Mouse (Mus musculus) neural tube, embryonic 11.5 days (tissue): ENCODE data around the gene Otos. TPM values are rescaled to one million over a fixed set of nuclear protein-coding genes. Genes with fewer than 3 reads are reported as not detected.

Source experiments
- ATAC-seq: fragments of 200-750 bp; cut with Nextera tagmentation; 2 replicates; pipeline ENCODE4 v1.8.0; 2017; ENCODE audit warnings: moderate number of reproducible peaks, mild to moderate bottlenecking, moderate TSS enrichment, moderate library complexity; ENCODE audit not compliant: insufficient read depth, low FRiP score, low TSS enrichment
- DNase-seq: peaks from one replicate; pipeline ENCODE4 v3.0.0-alpha.2; 2015; ENCODE audit warnings: low spot score
- H3K27ac ChIP-seq: fragments of 300-500 bp; sonication (generic); 2 replicates; pipeline ENCODE4 v1.5.1; 2014; ENCODE audit warnings: low read depth, mild to moderate bottlenecking, low read length
- H3K27me3 ChIP-seq: fragments of 300-500 bp; sonication (generic); 2 replicates; pipeline ENCODE4 v1.6.1; 2014; ENCODE audit warnings: mild to moderate bottlenecking, low read length, mixed read lengths; ENCODE audit not compliant: control insufficient read depth, insufficient read depth
- H3K36me3 ChIP-seq: fragments of 300-500 bp; sonication (generic); 2 replicates; pipeline ENCODE4 v1.6.1; 2014; ENCODE audit warnings: mild to moderate bottlenecking, low read length, moderate library complexity, mixed read lengths; ENCODE audit not compliant: control insufficient read depth, insufficient read depth
- H3K4me1 ChIP-seq: fragments of 300-500 bp; sonication (generic); 2 replicates; pipeline ENCODE4 v1.6.1; 2014; ENCODE audit warnings: low read length, mixed read lengths; ENCODE audit not compliant: control insufficient read depth, insufficient read depth
- H3K4me2 ChIP-seq: fragments of 300-500 bp; sonication (generic); 2 replicates; pipeline ENCODE4 v1.6.1; 2014; ENCODE audit warnings: low read depth, mild to moderate bottlenecking, moderate library complexity
- H3K4me3 ChIP-seq: fragments of 300-500 bp; sonication (generic); 2 replicates; pipeline ENCODE4 v1.5.1; 2014; ENCODE audit warnings: low read depth, low read length
- H3K9ac ChIP-seq: fragments of 300-500 bp; sonication (generic); 2 replicates; pipeline ENCODE4 v1.6.1; 2014; ENCODE audit warnings: mild to moderate bottlenecking, low read length
- H3K9me3 ChIP-seq: fragments of 300-500 bp; sonication (generic); 2 replicates; pipeline ENCODE4 v1.6.1; 2016; ENCODE audit warnings: low read length; ENCODE audit not compliant: control insufficient read depth
- WGBS: fragments of 180-500 bp; shearing (Covaris S2); extraction: QIAGEN DNeasy Blood & Tissue Kit; methylation state at CpG from one replicate; pipeline ENCODE4 v1.1.7; 2014; 5-methylcytosine and 5-hydroxymethylcytosine counted together
- polyA plus RNA-seq: library from polyadenylated mRNA; unstranded; fragments of >200 nt; fragmentation: Nextera tagmentation; extraction: Ambion mirVana; gene quantifications from 2 replicates; pipeline ENCODE4 v1.2.1, GENCODE M21; 2014

The Otos gene
- 0.08 and 0.62 TPM in 2 replicates for polyA plus RNA-seq

DNA sequence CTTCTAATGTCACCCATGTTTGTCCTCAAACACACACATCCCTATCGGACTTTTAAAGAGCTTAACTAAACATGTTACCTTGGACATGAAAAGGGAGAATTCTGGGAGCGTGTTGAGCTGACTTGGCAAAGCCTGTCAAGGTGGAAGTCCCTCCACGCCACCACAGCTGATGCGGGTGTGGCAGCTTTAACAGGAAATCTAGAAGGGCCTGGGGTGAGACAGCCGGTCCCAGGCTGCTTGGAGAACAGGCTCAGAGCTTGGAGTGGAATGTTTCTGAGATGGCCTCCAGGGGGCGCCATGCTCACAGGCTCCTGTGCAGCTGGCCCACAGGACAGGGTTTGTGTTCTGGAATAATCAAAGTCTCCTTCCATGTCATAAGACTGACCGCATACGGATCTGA lies at the start of gene Otos:
Otos (minus strand) TSS at position 169 of the 400 bp plus-strand sequence.
- Histone ChIP-seq H3K4me3 (no peak within 1 kb of the TSS), H3K27me3 (no peaks in the 10 kb centered on the region), H3K27ac (no peak within 1 kb of the TSS), H3K4me1 (no peaks in the 10 kb centered on the region), H3K9me3 (no peaks in the 10 kb centered on the region), H3K36me3 (no peaks in the 10 kb centered on the region), H3K9ac (no peak within 1 kb of the TSS), H3K4me2 (no peak within 1 kb of the TSS)
- peak; percentile 75 for DNase-seq
- 0 out of 2 replicates have a peak, but pooled peaks have one; percentile 40 for ATAC-seq
- WGBS: 38% methylated on average over 8 of the region's 8 CpGs

DNA sequence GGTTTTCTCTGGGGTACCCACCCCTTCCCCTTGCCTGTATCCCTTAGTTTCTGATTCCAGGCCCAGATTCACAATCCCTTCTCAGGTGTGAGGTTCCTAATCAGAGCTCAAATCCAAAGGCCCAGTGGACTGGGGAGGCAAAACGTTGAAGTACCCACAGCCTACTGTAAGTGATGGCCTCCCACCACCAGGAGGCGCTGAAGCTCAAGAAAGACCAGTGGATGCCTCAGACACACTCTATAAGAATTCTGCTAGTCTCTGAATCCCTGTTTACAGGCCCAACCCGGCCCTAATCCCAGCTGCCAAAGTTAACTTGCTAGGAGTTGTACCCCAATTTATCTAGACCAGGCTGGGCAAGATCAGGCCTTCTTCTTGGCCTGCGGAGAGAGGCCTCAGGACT lies 48.2 kb upstream of the Otos start:
- Histone ChIP-seq H3K27me3 (no peaks in the 10 kb centered on the region), H3K27ac (no peak overlapping the region), H3K4me3 (no peak overlapping the region), H3K4me1 (peaks cover 3% of the 10 kb centered on the region; the same call in 1 of the 2 replicates), H3K4me2 (no peak overlapping the region), H3K9me3 (no peaks in the 10 kb centered on the region), H3K36me3 (no peaks in the 10 kb centered on the region), H3K9ac (no peak overlapping the region)
- DNase-seq (peak; percentile 77), ATAC-seq (0 out of 2 replicates have a peak, but pooled peaks have one; percentile 48)
- WGBS: 39% methylated on average over 4 of the region's 4 CpGs

DNA sequence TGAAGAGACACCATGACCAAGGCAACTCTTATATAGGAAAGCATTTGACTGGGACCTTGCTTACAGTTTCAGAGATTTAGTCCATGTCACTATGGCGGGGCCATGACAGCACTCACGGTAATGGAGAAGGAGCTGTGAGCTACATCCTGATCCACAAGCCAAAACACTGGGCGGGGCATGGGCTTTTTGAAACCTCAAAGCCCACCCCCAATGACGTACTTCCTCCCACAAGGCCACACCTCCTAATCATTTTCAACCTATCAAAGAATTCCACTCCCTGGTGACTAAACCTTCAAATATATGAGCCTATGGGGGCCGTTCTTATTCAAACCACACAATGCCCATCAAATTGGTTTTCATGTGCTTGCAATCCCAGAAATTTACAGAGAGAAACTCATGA lies 47.1 kb upstream of the Otos start:
- ATAC-seq (no peak), DNase-seq (no peak)
- no peaks in the 10 kb centered on the region for H3K36me3 ChIP-seq
- H3K27me3 ChIP-seq: no peaks in the 10 kb centered on the region
- no peak overlapping the region for H3K4me3 ChIP-seq
- H3K9me3 ChIP-seq: no peaks in the 10 kb centered on the region
- no peak overlapping the region for H3K27ac ChIP-seq
- no peak overlapping the region for H3K4me2 ChIP-seq
- WGBS: 84% methylated on average over 5 of the region's 5 CpGs
- H3K4me1 ChIP-seq: peaks cover 3% of the 10 kb centered on the region; the same call in 1 of the 2 replicates
- no peak overlapping the region for H3K9ac ChIP-seq

DNA sequence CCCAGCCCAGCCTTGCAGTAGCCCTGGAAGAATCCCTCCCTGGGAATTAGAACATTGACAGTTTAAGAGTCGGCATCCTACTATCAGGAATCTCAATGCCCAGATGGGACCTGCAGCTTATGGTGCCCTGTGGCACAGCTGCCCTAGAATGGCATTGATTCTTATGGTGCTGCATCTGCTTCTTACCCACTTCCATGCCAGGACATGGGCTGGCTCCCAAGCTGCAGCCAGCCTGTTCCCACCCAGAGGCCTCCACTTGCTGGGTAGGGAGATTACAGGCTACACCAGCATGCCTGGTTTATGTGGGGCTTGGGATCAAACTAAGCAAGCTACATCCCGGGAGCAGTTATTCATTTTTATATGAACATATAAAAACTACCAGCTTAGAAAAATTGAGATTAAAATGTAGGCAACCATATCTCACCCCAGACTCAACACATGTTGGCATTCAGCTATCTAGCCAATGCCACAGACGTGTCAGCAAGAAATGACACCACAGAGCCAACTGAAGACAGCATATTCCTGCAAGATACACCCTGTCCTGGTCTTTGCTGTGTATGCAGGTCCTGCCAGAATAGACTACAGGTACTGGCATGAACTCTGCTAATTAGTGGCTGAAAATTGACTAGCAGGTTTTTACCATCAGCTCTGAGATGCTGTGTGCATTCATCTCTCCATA lies 42.7 kb upstream of the Otos start:
- no peaks in the 10 kb centered on the region for H3K36me3 ChIP-seq
- 85% methylated on average over 3 of the region's 3 CpGs for WGBS
- H3K9ac ChIP-seq: no peak overlapping the region
- no peak overlapping the region for H3K27ac ChIP-seq
- ATAC-seq (no peak), DNase-seq (no peak)
- H3K4me3 ChIP-seq: no peak overlapping the region
- no peaks in the 10 kb centered on the region for H3K27me3 ChIP-seq
- H3K9me3 ChIP-seq: no peaks in the 10 kb centered on the region
- H3K4me1 ChIP-seq: no peaks in the 10 kb centered on the region
- no peak overlapping the region for H3K4me2 ChIP-seq

GRCm38 (mm10) chr1:92686994-92687393 lies 38.4 kb upstream of the Otos start:
- Histone ChIP-seq H3K27ac (no peak overlapping the region), H3K36me3 (no peaks in the 10 kb centered on the region), H3K4me3 (no peak overlapping the region), H3K9ac (no peak overlapping the region), H3K4me2 (no peak overlapping the region), H3K4me1 (no peaks in the 10 kb centered on the region), H3K27me3 (no peaks in the 10 kb centered on the region), H3K9me3 (no peaks in the 10 kb centered on the region)
- ATAC-seq (no peak), DNase-seq (no peak)
- whole genome bisulfite sequencing: 48% methylated on average over 8 of the region's 8 CpGs

DNA sequence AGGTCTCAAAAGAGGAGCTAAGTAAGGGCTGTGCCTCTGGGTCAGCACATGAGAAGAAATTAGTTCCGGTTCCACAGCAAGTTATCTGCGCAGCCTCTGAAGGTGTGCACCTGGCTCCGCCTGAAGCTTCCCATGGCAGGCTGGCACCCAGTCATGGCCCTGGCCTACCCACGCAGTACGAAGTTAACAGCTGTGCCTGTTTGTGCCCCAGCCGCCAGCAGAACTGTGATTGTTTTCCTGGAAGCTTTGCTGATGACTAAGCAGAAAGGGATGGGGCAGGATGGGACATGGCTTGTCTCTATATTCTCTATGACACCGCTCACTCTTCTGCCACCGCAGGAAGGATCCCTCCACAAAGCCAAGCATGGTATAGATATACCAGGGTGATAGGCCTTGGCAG lies 34.5 kb upstream of the Otos start:
- Histone ChIP-seq H3K4me1 (0 out of 2 replicates have a peak, but pooled peaks cover 4% of the 10 kb centered on the region), H3K9ac (no peak overlapping the region), H3K36me3 (no peaks in the 10 kb centered on the region), H3K4me3 (no peak overlapping the region), H3K9me3 (no peaks in the 10 kb centered on the region), H3K4me2 (no peak overlapping the region), H3K27ac (no peak overlapping the region), H3K27me3 (no peaks in the 10 kb centered on the region)
- ATAC-seq (no peak), DNase-seq (no peak)
- 90% methylated on average over 8 of the region's 8 CpGs for WGBS

DNA sequence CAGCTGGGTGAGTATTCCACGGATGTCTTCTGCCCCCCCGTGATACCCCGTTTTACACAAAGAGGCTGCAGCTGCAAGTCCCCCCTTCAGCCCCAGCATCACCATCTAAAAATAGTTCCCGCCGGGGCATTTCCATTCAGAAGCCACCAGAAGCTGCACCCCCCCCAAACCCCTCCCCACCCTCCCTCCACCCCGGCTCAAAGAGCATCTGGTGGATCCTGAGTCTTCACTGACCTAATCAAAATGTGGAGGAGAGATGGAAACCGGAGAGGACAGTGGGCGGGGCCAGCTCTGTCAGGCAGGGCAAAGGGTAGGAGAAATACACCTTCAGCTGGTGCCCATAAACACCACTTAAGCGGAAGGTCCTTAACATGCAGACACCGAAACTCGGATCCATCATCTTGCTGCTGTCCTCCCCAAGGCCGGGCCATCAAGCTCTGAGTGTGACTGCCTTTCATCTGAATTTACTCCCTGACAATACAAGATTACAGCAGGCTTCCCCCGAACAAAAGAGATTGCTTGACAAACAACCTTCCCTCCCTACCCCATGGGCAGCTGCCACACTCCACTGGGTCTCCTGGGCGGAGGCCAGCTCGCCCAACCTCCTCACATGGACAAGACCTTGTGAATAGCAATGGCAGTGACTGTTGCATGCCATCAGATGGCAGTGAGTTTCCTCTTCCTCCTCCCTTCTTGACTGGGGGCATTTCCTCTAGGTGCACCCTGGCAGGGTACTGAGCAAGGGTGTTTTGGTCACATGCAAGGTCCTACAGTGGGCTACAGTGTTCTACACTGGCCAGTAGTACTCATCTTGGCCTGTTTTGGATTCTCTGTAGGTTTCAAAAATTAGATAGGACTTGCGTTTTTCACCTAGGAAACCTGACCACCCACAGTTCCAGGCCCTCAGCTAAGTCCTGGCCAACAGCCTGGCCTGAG lies 32.3 kb upstream of the Otos start:
- no peaks in the 10 kb centered on the region for H3K9me3 ChIP-seq
- no peak overlapping the region for H3K9ac ChIP-seq
- 20% methylated on average over 16 of the region's 16 CpGs for WGBS
- no peaks in the 10 kb centered on the region for H3K27me3 ChIP-seq
- DNase-seq (peak; percentile 57), ATAC-seq (peak; percentile 84)
- no peaks in the 10 kb centered on the region for H3K36me3 ChIP-seq
- 0 out of 2 replicates have a peak, but pooled peaks cover 4% of the 10 kb centered on the region for H3K4me1 ChIP-seq
- no peak overlapping the region for H3K4me2 ChIP-seq
- no peak overlapping the region for H3K4me3 ChIP-seq
- H3K27ac ChIP-seq: 0 out of 2 replicates have a peak overlapping the region, but pooled peaks have one; percentile 35

DNA sequence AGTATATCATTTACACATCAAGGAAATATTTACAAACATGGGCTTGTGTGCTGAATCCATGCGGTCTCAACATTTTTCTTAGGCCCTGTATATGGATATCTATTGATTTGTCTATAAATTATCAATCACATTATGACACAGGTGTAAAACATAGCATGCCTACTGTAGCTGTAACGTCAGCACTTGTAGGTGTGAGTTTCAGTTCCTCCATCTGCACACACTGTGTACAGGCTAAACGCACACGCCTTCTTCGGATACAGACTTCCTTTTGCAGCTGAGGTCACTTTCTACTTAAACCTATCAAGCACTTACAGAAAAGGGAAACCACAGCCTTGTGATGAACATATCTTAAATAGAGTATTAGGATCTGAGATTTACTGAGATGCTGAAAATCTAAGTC lies 30.1 kb upstream of the Otos start:
- H3K9ac ChIP-seq: no peak overlapping the region
- DNase-seq (no peak), ATAC-seq (no peak)
- H3K4me3 ChIP-seq: no peak overlapping the region
- H3K9me3 ChIP-seq: no peaks in the 10 kb centered on the region
- H3K4me1 ChIP-seq: 0 out of 2 replicates have a peak, but pooled peaks cover 4% of the 10 kb centered on the region
- WGBS: 86% methylated on average over 5 of the region's 5 CpGs
- no peak overlapping the region for H3K4me2 ChIP-seq
- H3K36me3 ChIP-seq: no peaks in the 10 kb centered on the region
- H3K27me3 ChIP-seq: no peaks in the 10 kb centered on the region
- H3K27ac ChIP-seq: no peak overlapping the region
